Mouse (Mus musculus) erythroblast, embryonic 14.5 days (primary cell): ENCODE measurements around the gene Bbx.

ENCODE experiments used
- GATA1 ChIP-seq: IDR thresholded peaks from 2 replicates; pipeline ENCODE4 v1.6.1; 2012; ENCODE audit warnings: low read length, inconsistent platforms, mixed read lengths
- TAL1 ChIP-seq: IDR thresholded peaks from 3 replicates; pipeline ENCODE4 v1.6.1; 2012; ENCODE audit warnings: low read length, inconsistent platforms, mixed read lengths

- no peak for TF ChIP-seq GATA1
- no peak for TF ChIP-seq TAL1
These were observed 52.0 kb downstream of the Bbx start for GRCm38 (mm10) chr16:50380232-50380631.
